Mouse (Mus musculus) liver, embryonic 14.5 days (tissue): Measurements from ENCODE around the gene Mrps35. TPM values are rescaled to one million over a fixed set of nuclear protein-coding genes. Genes with fewer than 3 reads are reported as not detected.

Experiments used
- ATAC-seq: fragments of 200-750 bp; cut with Nextera tagmentation; 2 replicates; pipeline ENCODE4 v1.8.0; 2017; ENCODE audit warnings: moderate number of reproducible peaks, mild to moderate bottlenecking, moderate library complexity; ENCODE audit not compliant: insufficient read depth
- DNase-seq, 3 experiments: peaks; one replicate each; pipeline ENCODE4 v3.0.0-alpha.2; 2012 to 2013; ENCODE audit warnings: low read depth in 3 of 3, low spot score in 3 of 3
- H3K27ac ChIP-seq: fragments of 300-500 bp; sonication (generic); 2 replicates; pipeline ENCODE4 v1.5.1; 2014; ENCODE audit warnings: moderate library complexity, mild to moderate bottlenecking, control low read depth, inconsistent platforms
- H3K27me3 ChIP-seq: fragments of 300-500 bp; sonication (generic); 2 replicates; pipeline ENCODE4 v1.6.1; 2014; ENCODE audit warnings: mild to moderate bottlenecking, low read length, moderate library complexity; ENCODE audit not compliant: control insufficient read depth, insufficient read depth
- H3K36me3 ChIP-seq: fragments of 300-500 bp; sonication (generic); replicated peaks from 2 replicates; pipeline ENCODE4 v1.6.1; 2014; ENCODE audit warnings: low read depth; ENCODE audit not compliant: control insufficient read depth, insufficient read depth
- H3K4me1 ChIP-seq, 2 experiments: fragments of 200-500 bp in 1 of 2; fragments of 300-500 bp in 1 of 2; sonication (generic) in 1 of 2; replicated peaks; 2 replicates each; pipeline ENCODE4 v1.6.1; 2012 to 2014; ENCODE audit warnings: antibody characterized with exemption in 1 of 2, inconsistent platforms in 1 of 2, low read length in 1 of 2; ENCODE audit not compliant: control insufficient read depth in 2 of 2, insufficient read depth in 2 of 2
- H3K4me2 ChIP-seq: fragments of 300-500 bp; sonication (generic); 2 replicates; pipeline ENCODE4 v1.6.1; 2014; ENCODE audit warnings: low read depth, mild to moderate bottlenecking, control low read depth, moderate library complexity
- H3K4me3 ChIP-seq, 2 experiments: fragments of 200-500 bp in 1 of 2; fragments of 300-500 bp in 1 of 2; sonication (generic) in 1 of 2; 2 replicates each; pipeline ENCODE4 v1.5.1; 2012 to 2014; ENCODE audit warnings: low read depth in 2 of 2, low read length in 2 of 2, mild to moderate bottlenecking in 2 of 2, control low read depth in 1 of 2, inconsistent platforms in 1 of 2, moderate library complexity in 1 of 2; ENCODE audit not compliant: insufficient read depth in 1 of 2
- H3K9ac ChIP-seq: fragments of 300-500 bp; sonication (generic); replicated peaks from 2 replicates; pipeline ENCODE4 v1.6.1; 2014; ENCODE audit warnings: mild to moderate bottlenecking, control low read depth, moderate library complexity
- H3K9me3 ChIP-seq: fragments of 300-500 bp; sonication (generic); 2 replicates; pipeline ENCODE4 v1.6.1; 2016; ENCODE audit warnings: low read length, mixed read lengths; ENCODE audit not compliant: control insufficient read depth
- CTCF ChIP-seq: IDR thresholded peaks from 2 replicates; pipeline ENCODE4 v1.5.1; 2016; ENCODE audit warnings: antibody characterized with exemption, low read depth, control low read depth
- EP300 ChIP-seq: IDR thresholded peaks from 2 replicates; pipeline ENCODE4 v1.6.1; 2016; ENCODE audit warnings: antibody characterized with exemption, low read depth
- WGBS: fragments of 180-500 bp; shearing (Covaris S2); extraction: QIAGEN DNeasy Blood & Tissue Kit; methylation state at CpG from one replicate; pipeline ENCODE4 v1.1.7; 2014; ENCODE audit not compliant: insufficient replicate concordance; 5-methylcytosine and 5-hydroxymethylcytosine counted together
- polyA plus RNA-seq, 2 experiments: library from polyadenylated mRNA; depleted of rRNA in 1 of 2; stranded (reverse) in 1 of 2; unstranded in 1 of 2; fragments of >200 nt; fragmentation: Nextera tagmentation in 1 of 2; extraction: Ambion mirVana in 1 of 2; gene quantifications; 2 replicates each; pipeline versions ENCODE4 v1.2.1 to v1.2.3; 2012 to 2014

Gene Mrps35
- polyA plus RNA-seq, 2 experiments, result 20.1 to 60.9 TPM

GRCm38 (mm10) chr6:147091136-147092120 is 48.9 kb downstream of the Mrps35 start, which contains the start of gene Klhl42:
TSS of gene Klhl42 (plus strand) at chr6:147091379.
- H3K27ac ChIP-seq, result no peak within 1 kb of the TSS
- H3K4me2 ChIP-seq, result peak within 1 kb of the TSS; percentile 78
- whole genome bisulfite sequencing, result under 1% methylated on average over 98 of the region's 99 CpGs
- peaks cover 2 to 15% of the 10 kb centered on the region in 2 experiments; a peak in 2 of 4 replicates for H3K4me1 ChIP-seq
- TF ChIP-seq CTCF, result no peak
- no peak for TF ChIP-seq EP300
- ATAC-seq, result peak; percentile 87
- no peaks in the 10 kb centered on the region for H3K9me3 ChIP-seq
- DNase-seq, result peak; percentile 26 to 29 (median 28)
- no peaks in the 10 kb centered on the region; the same call in 1 of the 2 replicates for H3K36me3 ChIP-seq
- H3K9ac ChIP-seq, result peak within 1 kb of the TSS; percentile 64
- peak within 1 kb of the TSS; percentile 61 to 68 for H3K4me3 ChIP-seq
- peaks cover 4% of the 10 kb centered on the region; the same call in 1 of the 2 replicates for H3K27me3 ChIP-seq

- WGBS, result 1% methylated on average over 15 of the region's 15 CpGs
- Histone ChIP-seq H3K27me3 (no peaks in the 10 kb centered on the region), H3K9ac (peak overlapping the region; percentile 64), H3K4me2 (peak overlapping the region; percentile 78), H3K36me3 (no peaks in the 10 kb centered on the region; the same call in 1 of the 2 replicates), H3K4me3 (peak overlapping the region; percentile 61 to 68), H3K9me3 (no peaks in the 10 kb centered on the region), H3K4me1 (peaks cover 2 to 15% of the 10 kb centered on the region in 2 experiments; a peak in 2 of 4 replicates), H3K27ac (no peak overlapping the region)
- ATAC-seq (peak; percentile 1; the same call in 1 of the 2 replicates), DNase-seq (no peak)
- TF ChIP-seq CTCF (no peak), EP300 (no peak)
Observed at GRCm38 (mm10) chr6:147092136-147092535, 49.6 kb downstream of the Mrps35 start.

DNA sequence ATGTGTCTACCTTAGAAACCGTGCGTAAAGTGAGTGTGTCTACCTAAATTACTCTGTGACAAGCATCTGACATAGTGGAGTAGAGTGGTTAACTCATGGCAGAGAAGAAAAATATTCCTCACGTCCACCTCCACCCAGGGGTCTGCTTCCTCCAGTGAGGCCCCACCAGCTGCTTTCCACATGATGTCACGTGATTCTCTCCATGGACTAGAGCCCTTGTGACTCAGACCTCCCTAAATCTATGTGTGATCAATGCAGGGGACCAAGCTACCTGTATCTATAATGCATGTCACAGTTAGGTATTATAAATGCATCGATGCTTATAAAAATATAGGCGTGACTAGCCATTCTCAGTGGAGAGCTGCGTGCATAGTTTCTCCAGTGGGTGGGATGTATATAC is 52.2 kb downstream of the Mrps35 start:
- ATAC-seq (no peak), DNase-seq (no peak)
- Histone ChIP-seq H3K36me3 (no peaks in the 10 kb centered on the region; the same call in 1 of the 2 replicates), H3K4me1 (peaks cover 2 to 15% of the 10 kb centered on the region in 2 experiments; a peak in 2 of 4 replicates), H3K9me3 (no peaks in the 10 kb centered on the region), H3K4me2 (no peak overlapping the region), H3K9ac (no peak overlapping the region), H3K27ac (no peak overlapping the region), H3K27me3 (no peaks in the 10 kb centered on the region), H3K4me3 (no peak overlapping the region)
- TF ChIP-seq CTCF, result no peak
- no peak for TF ChIP-seq EP300
- 77% methylated on average over 7 of the region's 7 CpGs for WGBS

DNA sequence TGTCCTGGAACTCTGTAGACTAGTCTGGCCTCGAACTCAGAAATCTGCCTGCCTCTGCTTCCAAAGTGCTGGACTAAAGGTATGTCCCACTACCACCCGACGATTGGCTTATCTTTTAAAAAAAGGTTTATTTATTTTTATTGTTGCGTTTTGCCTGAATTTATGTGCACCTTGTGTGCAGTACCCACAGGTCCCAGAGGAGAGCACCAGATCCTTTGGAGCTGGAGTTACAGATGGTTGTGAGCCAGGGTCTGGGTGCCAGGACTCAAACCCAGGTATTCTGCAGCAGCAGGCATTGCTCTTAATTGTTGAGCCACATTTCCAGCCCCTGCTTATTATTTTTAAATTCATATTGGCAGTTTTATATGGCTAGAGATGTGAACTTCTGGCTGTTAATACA is 53.5 kb downstream of the Mrps35 start:
- no peak overlapping the region for H3K27ac ChIP-seq
- DNase-seq (no peak), ATAC-seq (no peak)
- WGBS, result 78% methylated on average over 4 of the region's 4 CpGs
- H3K9ac ChIP-seq, result no peak overlapping the region
- peaks cover 2 to 10% of the 10 kb centered on the region in 2 experiments; a peak in 2 of 4 replicates for H3K4me1 ChIP-seq
- TF ChIP-seq EP300 (no peak), CTCF (no peak)
- no peak overlapping the region for H3K4me2 ChIP-seq
- no peaks in the 10 kb centered on the region; the same call in 1 of the 2 replicates for H3K36me3 ChIP-seq
- no peak overlapping the region for H3K4me3 ChIP-seq
- H3K27me3 ChIP-seq, result no peaks in the 10 kb centered on the region
- H3K9me3 ChIP-seq, result no peaks in the 10 kb centered on the region

- no peaks in the 10 kb centered on the region for H3K27me3 ChIP-seq
- H3K9me3 ChIP-seq, result no peaks in the 10 kb centered on the region
- 57% methylated on average over 3 of the region's 3 CpGs for WGBS
Observed at GRCm38 (mm10) chr6:147096934-147097333, 54.4 kb downstream of the Mrps35 start.

More at GRCm38 (mm10) chr6:147096934-147097333, 54.4 kb downstream of the Mrps35 start:
- DNase-seq (no peak), ATAC-seq (no peak)
- Histone ChIP-seq H3K4me3 (no peak overlapping the region), H3K9ac (no peak overlapping the region), H3K4me2 (no peak overlapping the region), H3K27ac (no peak overlapping the region), H3K36me3 (no peaks in the 10 kb centered on the region; the same call in 1 of the 2 replicates), H3K4me1 (peaks cover 2 to 10% of the 10 kb centered on the region in 2 experiments; a peak in 2 of 4 replicates)
- no peak for TF ChIP-seq EP300
- no peak for TF ChIP-seq CTCF
